Comparison of ENCODE assay signal across 9 mouse cellular contexts in the genomic region with DNA sequence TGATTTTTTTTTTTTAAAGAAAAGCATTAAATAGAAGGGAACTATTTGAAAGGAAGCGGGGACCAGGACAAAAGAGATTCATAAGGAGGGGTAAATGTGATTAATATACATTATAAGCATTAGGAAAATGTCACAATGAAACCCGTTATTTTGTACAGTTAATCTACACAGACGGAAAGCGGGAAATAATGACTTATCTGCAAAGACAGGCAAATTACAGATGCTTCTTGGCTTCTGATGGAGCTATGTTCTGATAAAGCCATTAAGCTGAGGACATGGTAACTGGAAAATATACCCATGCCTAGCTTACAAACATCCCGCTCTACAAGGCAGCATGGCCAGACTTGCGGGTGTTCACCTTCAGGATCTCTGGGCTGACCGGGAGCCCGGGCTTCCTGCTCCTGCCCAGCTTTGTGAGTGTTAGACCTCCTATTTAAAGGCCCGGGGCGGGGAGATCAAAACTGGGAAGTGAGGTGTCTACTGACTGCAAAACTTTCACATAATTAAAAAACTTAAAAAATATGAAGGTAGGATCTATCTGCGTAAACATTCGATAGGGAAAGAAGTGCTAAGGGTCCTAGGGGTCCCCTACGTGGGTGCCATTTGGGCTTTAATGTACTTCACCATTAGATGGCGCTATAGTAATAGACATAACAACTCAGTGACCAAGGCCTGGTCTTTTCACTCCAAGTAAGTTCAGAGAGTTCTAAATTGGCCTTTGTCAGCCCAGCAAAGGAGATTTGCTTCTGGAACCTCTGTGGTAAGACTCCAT. TPM values are rescaled to one million over a fixed set of nuclear protein-coding genes. Genes with fewer than 3 reads are reported as not detected.
A peak's percentile ranks its signal among the peaks of the same experiment; 100 is the strongest.
DNase-seq lines count a peak whose midpoint lies in the region; ATAC-seq and TF ChIP-seq lines count a peak whose summit lies in the region.
"Had no signal": no experiment of that assay in that cellular context is flagged by ENCODE, and none has a peak within 500 bp of the region (broad histone marks: within the 10 kb centered on the region; RNA-seq: fewer than 3 reads in every experiment).

No protein-coding gene starts in this region.

- peak overlapping the region; percentile 51 for H3K4me2 ChIP-seq in heart, embryonic 14.5 days (ENCODE audit: low read length)
- no peak overlapping the region for H3K4me2 ChIP-seq in midbrain, embryonic 11.5 days

- no peaks in the 10 kb centered on the region for H3K36me3 ChIP-seq in ES-E14 (ENCODE audit: control insufficient read depth, insufficient read depth, low read length, poor library complexity, severe bottlenecking)
- H3K36me3 ChIP-seq in heart, embryonic 14.5 days (ENCODE audit: control insufficient read depth, insufficient read depth, low read length) = no peaks in the 10 kb centered on the region
- no peaks in the 10 kb centered on the region for H3K36me3 ChIP-seq in midbrain, embryonic 11.5 days (ENCODE audit: control insufficient read depth, insufficient read depth, low read length)

- in situ Hi-C loops in ES-E14 (cut with MboI; ENCODE audit: low sequenced_read_pairs in 2 of 2, unreplicated experiment in 2 of 2) = loop anchor here in 1 of 2 experiments (10.0 kb wide), 3 partner anchors 246 to 366 kb away; no protein-coding TSS in a partner anchor

- H3K9ac ChIP-seq in ES-E14 (ENCODE audit: insufficient read depth, low read depth, low read length, poor library complexity, severe bottlenecking) = no peak overlapping the region; the same call in 1 of the 2 replicates
- no peak overlapping the region for H3K9ac ChIP-seq in heart, embryonic 14.5 days (ENCODE audit: low read length)
- no peak overlapping the region for H3K9ac ChIP-seq in midbrain, embryonic 11.5 days (ENCODE audit: low read length)

- H3K4me3 ChIP-seq in ES-E14 (ENCODE audit: insufficient read depth in 1 of 2, low read depth in 1 of 2, low read length in 2 of 2, poor library complexity in 1 of 2, severe bottlenecking in 1 of 2) = peak overlapping the region in 1 of 2 experiments; percentile 35; a peak in 1 of 4 replicates
- no peak overlapping the region for H3K4me3 ChIP-seq in heart, embryonic 14.5 days (ENCODE audit: control insufficient read depth in 1 of 2, insufficient read depth in 1 of 2, low read depth in 1 of 2, low read length in 2 of 2)
- H3K4me3 ChIP-seq in layer of hippocampus, adult 2 months = no peak overlapping the region
- H3K4me3 ChIP-seq in midbrain, embryonic 11.5 days (ENCODE audit: low read depth, low read length) = no peak overlapping the region

- H3K9me3 ChIP-seq in ES-E14 (ENCODE audit: control insufficient read depth, insufficient read depth, low read depth, low read length) = no peaks in the 10 kb centered on the region
- no peaks in the 10 kb centered on the region for H3K9me3 ChIP-seq in heart, embryonic 14.5 days (ENCODE audit: control insufficient read depth, low read length)
- no peaks in the 10 kb centered on the region for H3K9me3 ChIP-seq in midbrain, embryonic 11.5 days (ENCODE audit: control insufficient read depth, low read length)

- DNase-seq in 3T3-L1 (ENCODE audit: low read depth, low spot score) (peak; percentile 75), ES-E14 (ENCODE audit: low read depth, low spot score) (peak; percentile 64)
- DNase-seq in embryo, embryonic 10.5 days (ENCODE audit: low spot score) = peak; percentile 92
- peak in 1 of 2 experiments; percentile 41 for DNase-seq in layer of hippocampus, adult 2 months (ENCODE audit: low spot score in 2 of 2)
- peak; percentile 94 for DNase-seq in midbrain, embryonic 11.5 days (ENCODE audit: low spot score, missing footprints)
- no peak for DNase-seq in urinary bladder, postnatal 4 days (ENCODE audit: low spot score in 2 of 2)
- DNase-seq in urinary bladder, adult 2 months (ENCODE audit: low spot score) = no peak

- no peaks in the 10 kb centered on the region for H3K27me3 ChIP-seq in heart, embryonic 14.5 days (ENCODE audit: control insufficient read depth, insufficient read depth, low read length)
- no peaks in the 10 kb centered on the region for H3K27me3 ChIP-seq in midbrain, embryonic 11.5 days (ENCODE audit: control insufficient read depth, insufficient read depth, low read length)

- peaks cover 0 to 4% of the 10 kb centered on the region in 2 experiments; a peak in 1 of 4 replicates for H3K4me1 ChIP-seq in ES-E14 (ENCODE audit: control insufficient read depth in 2 of 2, insufficient read depth in 2 of 2, low read length in 2 of 2, poor library complexity in 1 of 2)
- peaks cover 2 to 3% of the 10 kb centered on the region in 2 experiments; a peak in 2 of 4 replicates for H3K4me1 ChIP-seq in heart, embryonic 14.5 days (ENCODE audit: control insufficient read depth in 2 of 2, insufficient read depth in 2 of 2, low read length in 2 of 2)
- no peaks in the 10 kb centered on the region for H3K4me1 ChIP-seq in midbrain, embryonic 11.5 days (ENCODE audit: control insufficient read depth, insufficient read depth, low read length)

- ATAC-seq in heart, embryonic 14.5 days (ENCODE audit: insufficient number of reproducible peaks, insufficient read depth, low FRiP score, low read depth) = no peak
- ATAC-seq in midbrain, embryonic 11.5 days (ENCODE audit: low FRiP score) = peak; percentile 73

- H3K27ac ChIP-seq in ES-E14 (ENCODE audit: insufficient read depth, low read depth, low read length, poor library complexity, severe bottlenecking) = no peak overlapping the region
- no peak overlapping the region for H3K27ac ChIP-seq in heart, embryonic 14.5 days (replicated peaks in 1 of 2; ENCODE audit: control insufficient read depth in 1 of 2, insufficient read depth in 1 of 2, low read depth in 2 of 2, low read length in 2 of 2)
- H3K27ac ChIP-seq in layer of hippocampus, adult 2 months = no peak overlapping the region
- no peak overlapping the region for H3K27ac ChIP-seq in midbrain, embryonic 11.5 days (ENCODE audit: low read depth, low read length)

- 39% methylated on average over 14 of the region's 14 CpGs for WGBS in heart, embryonic 14.5 days
- 51% methylated on average over 14 of the region's 14 CpGs for WGBS in midbrain, embryonic 11.5 days

- TF ChIP-seq CTCF in layer of hippocampus, adult 2 months (conservative IDR thresholded peaks at IDR 0.05) = peak; percentile 86

TF ChIP-seq in ES-E14, 5 proteins besides CTCF, POLR2A, EP300 and RAD21:
- TF ChIP-seq MAFK (IDR thresholded peaks at IDR 0.05; ENCODE audit: insufficient read depth, low read depth, low read length) (no peak), ZNF384 (IDR thresholded peaks at IDR 0.05; ENCODE audit: low read depth, low read length) (no peak), ZC3H11A (IDR thresholded peaks at IDR 0.05; ENCODE audit: borderline replicate concordance, low read depth, low read length) (peak; percentile 65; the same call in 1 of the 2 replicates)

RNA-seq across cellular contexts. Expression of gene Ahctf1, which starts 55.5 kb away (rescaled TPM):
- 88.4 and 90.2 TPM in 2 replicates for total RNA-seq in ES-E14 (2012; rRNA removed)
- 18.9 and 20.0 TPM in 2 replicates for polyA plus RNA-seq in heart, embryonic 14.5 days (2014; fragmentation: Nextera tagmentation; extraction: Ambion mirVana)
- 10 to 100 TPM; 40.0 to 41.8 TPM for total RNA-seq in layer of hippocampus, adult 2 months (2021)
- polyA plus RNA-seq in midbrain, embryonic 11.5 days (2014; fragmentation: Nextera tagmentation; extraction: Ambion mirVana) = 32.9 and 35.1 TPM in 2 replicates
- polyA plus RNA-seq in urinary bladder, adult 2 months (2012; rRNA removed) = 26.2 and 29.4 TPM in 2 replicates

RNA-seq across cellular contexts. Expression of gene Gm10518, which starts 55.8 kb away (rescaled TPM):
- total RNA-seq in ES-E14 (2012; rRNA removed) = 5.0 and 9.2 TPM in 2 replicates
- 0.20 TPM in 1 of 2 replicates, not detected in the other for polyA plus RNA-seq in heart, embryonic 14.5 days (2014; fragmentation: Nextera tagmentation; extraction: Ambion mirVana)
- not detected for total RNA-seq in layer of hippocampus, adult 2 months (2021)
- 0.20 and 0.30 TPM in 2 replicates for polyA plus RNA-seq in midbrain, embryonic 11.5 days (2014; fragmentation: Nextera tagmentation; extraction: Ambion mirVana)
- polyA plus RNA-seq in urinary bladder, adult 2 months (2012; rRNA removed) = not detected in 2 replicates
- polyA plus RNA-seq: small intestine, adult 2 months had no signal

Comparison
In these comparisons a context has a peak if more than half of its experiments do, and no peak if none do; other contexts are left out.
1. DNase-seq: peak in 3T3-L1 (single experiment), ES-E14 (single experiment), embryo, embryonic 10.5 days (single experiment) and midbrain, embryonic 11.5 days (single experiment); none in urinary bladder, postnatal 4 days (0 of 2) and urinary bladder, adult 2 months (single experiment).